Mouse (Mus musculus) neural tube, embryonic 11.5 days (tissue): ENCODE results near the gene Gm48551. TPM values are rescaled to one million over a fixed set of nuclear protein-coding genes. Genes with fewer than 3 reads are reported as not detected.

Source experiments
- ATAC-seq: fragments of 200-750 bp; cut with Nextera tagmentation; 2 replicates; pipeline ENCODE4 v1.8.0; 2017; ENCODE audit warnings: moderate number of reproducible peaks, mild to moderate bottlenecking, moderate TSS enrichment, moderate library complexity; ENCODE audit not compliant: insufficient read depth, low FRiP score, low TSS enrichment
- DNase-seq: peaks from one replicate; pipeline ENCODE4 v3.0.0-alpha.2; 2015; ENCODE audit warnings: low spot score
- H3K27ac ChIP-seq: fragments of 300-500 bp; sonication (generic); 2 replicates; pipeline ENCODE4 v1.5.1; 2014; ENCODE audit warnings: low read depth, mild to moderate bottlenecking, low read length
- H3K27me3 ChIP-seq: fragments of 300-500 bp; sonication (generic); 2 replicates; pipeline ENCODE4 v1.6.1; 2014; ENCODE audit warnings: mild to moderate bottlenecking, low read length, mixed read lengths; ENCODE audit not compliant: control insufficient read depth, insufficient read depth
- H3K36me3 ChIP-seq: fragments of 300-500 bp; sonication (generic); 2 replicates; pipeline ENCODE4 v1.6.1; 2014; ENCODE audit warnings: mild to moderate bottlenecking, low read length, moderate library complexity, mixed read lengths; ENCODE audit not compliant: control insufficient read depth, insufficient read depth
- H3K4me1 ChIP-seq: fragments of 300-500 bp; sonication (generic); 2 replicates; pipeline ENCODE4 v1.6.1; 2014; ENCODE audit warnings: low read length, mixed read lengths; ENCODE audit not compliant: control insufficient read depth, insufficient read depth
- H3K4me2 ChIP-seq: fragments of 300-500 bp; sonication (generic); 2 replicates; pipeline ENCODE4 v1.6.1; 2014; ENCODE audit warnings: low read depth, mild to moderate bottlenecking, moderate library complexity
- H3K4me3 ChIP-seq: fragments of 300-500 bp; sonication (generic); 2 replicates; pipeline ENCODE4 v1.5.1; 2014; ENCODE audit warnings: low read depth, low read length
- H3K9ac ChIP-seq: fragments of 300-500 bp; sonication (generic); 2 replicates; pipeline ENCODE4 v1.6.1; 2014; ENCODE audit warnings: mild to moderate bottlenecking, low read length
- H3K9me3 ChIP-seq: fragments of 300-500 bp; sonication (generic); 2 replicates; pipeline ENCODE4 v1.6.1; 2016; ENCODE audit warnings: low read length; ENCODE audit not compliant: control insufficient read depth
- WGBS: fragments of 180-500 bp; shearing (Covaris S2); extraction: QIAGEN DNeasy Blood & Tissue Kit; methylation state at CpG from one replicate; pipeline ENCODE4 v1.1.7; 2014; 5-methylcytosine and 5-hydroxymethylcytosine counted together
- polyA plus RNA-seq: library from polyadenylated mRNA; unstranded; fragments of >200 nt; fragmentation: Nextera tagmentation; extraction: Ambion mirVana; gene quantifications from 2 replicates; pipeline ENCODE4 v1.2.1, GENCODE M21; 2014

The Gm48551 gene
- polyA plus RNA-seq, 1 experiment from 2014 or later, result 1.7 TPM

DNA sequence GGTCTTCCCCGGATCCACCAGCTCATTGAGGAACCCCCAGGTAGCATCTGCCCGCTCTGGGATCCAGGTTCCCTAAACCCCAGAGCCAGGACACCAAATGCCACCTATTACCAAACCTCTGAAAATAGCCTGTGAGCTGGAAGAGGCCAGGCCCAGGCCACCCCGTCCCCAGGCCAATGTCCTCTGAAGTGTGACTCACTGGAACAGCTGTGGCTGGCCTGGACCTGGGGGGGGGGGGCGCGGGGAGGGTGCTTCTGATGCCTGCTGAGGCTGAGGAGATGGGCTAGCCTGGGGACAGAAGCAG, 37.5 kb downstream of the Gm48551 start:
- Histone ChIP-seq H3K4me3 (no peak overlapping the region), H3K27me3 (peaks cover 34% of the 10 kb centered on the region), H3K27ac (no peak overlapping the region), H3K4me1 (peaks cover 16% of the 10 kb centered on the region), H3K36me3 (no peaks in the 10 kb centered on the region), H3K9me3 (no peaks in the 10 kb centered on the region), H3K4me2 (no peak overlapping the region), H3K9ac (no peak overlapping the region)
- WGBS, result 83% methylated on average over 5 of the region's 5 CpGs
- DNase-seq (peak; percentile 5), ATAC-seq (no peak)

DNA sequence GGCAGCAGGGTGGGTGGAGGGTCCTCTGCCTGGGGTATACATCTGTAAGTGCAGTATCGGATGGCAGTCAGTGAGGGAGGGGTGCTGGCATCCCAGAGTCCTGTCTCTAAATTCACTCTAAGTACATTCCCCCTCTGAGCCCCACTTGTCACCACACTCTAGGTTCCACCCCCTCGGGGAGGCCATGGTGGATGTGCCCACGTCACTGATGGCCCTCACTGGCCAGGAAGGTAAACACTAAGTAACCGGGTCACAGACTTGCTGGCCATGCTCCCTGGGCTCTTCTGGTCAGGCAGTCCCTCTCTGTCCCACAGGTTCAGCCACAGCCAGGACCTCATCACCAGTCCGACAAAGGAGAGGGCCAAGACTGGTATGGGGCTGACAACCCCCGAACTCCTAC, 37.9 kb downstream of the Gm48551 start:
- peaks cover 39% of the 10 kb centered on the region for H3K27me3 ChIP-seq
- no peaks in the 10 kb centered on the region for H3K9me3 ChIP-seq
- H3K9ac ChIP-seq, result no peak overlapping the region
- H3K36me3 ChIP-seq, result no peaks in the 10 kb centered on the region
- ATAC-seq, result no peak
- WGBS, result 81% methylated on average over 6 of the region's 6 CpGs
- peaks cover 16% of the 10 kb centered on the region for H3K4me1 ChIP-seq
- H3K4me2 ChIP-seq, result no peak overlapping the region
- DNase-seq, result peak; percentile 8
- H3K4me3 ChIP-seq, result no peak overlapping the region
- no peak overlapping the region for H3K27ac ChIP-seq

DNA sequence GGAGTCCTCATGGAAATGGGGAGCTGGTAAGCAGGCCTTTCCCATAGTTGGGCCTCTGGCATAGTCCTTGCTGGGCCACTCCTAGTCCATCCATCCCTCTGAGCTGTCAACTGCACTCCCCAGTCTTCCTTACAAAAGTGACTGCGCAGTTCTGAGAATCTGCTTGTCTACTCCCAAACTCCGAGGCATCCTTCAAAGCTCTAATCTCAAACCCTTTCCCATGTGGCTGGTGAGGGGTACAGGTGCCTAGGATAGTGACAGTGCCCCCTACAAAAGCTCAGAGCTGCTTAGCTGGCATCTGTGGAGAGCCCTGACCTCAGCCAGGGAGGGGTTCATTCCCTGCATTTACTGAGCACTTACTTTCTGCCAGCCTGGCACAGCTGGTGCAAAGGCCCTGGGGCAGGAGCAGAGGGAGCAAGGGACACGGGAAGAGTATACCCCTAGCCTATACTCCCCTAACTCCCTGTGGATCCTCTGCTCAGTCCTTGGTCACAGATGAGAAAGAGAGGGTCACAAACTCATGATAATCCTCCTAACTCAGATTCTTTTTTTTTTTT, 38.5 kb downstream of the Gm48551 start:
- no peak overlapping the region for H3K9ac ChIP-seq
- 79% methylated on average over 3 of the region's 3 CpGs for WGBS
- peaks cover 44% of the 10 kb centered on the region for H3K27me3 ChIP-seq
- H3K9me3 ChIP-seq, result no peaks in the 10 kb centered on the region
- DNase-seq (no peak), ATAC-seq (no peak)
- no peaks in the 10 kb centered on the region for H3K36me3 ChIP-seq
- no peak overlapping the region for H3K4me3 ChIP-seq
- H3K4me1 ChIP-seq, result peaks cover 17% of the 10 kb centered on the region
- H3K4me2 ChIP-seq, result no peak overlapping the region
- H3K27ac ChIP-seq, result no peak overlapping the region

DNA sequence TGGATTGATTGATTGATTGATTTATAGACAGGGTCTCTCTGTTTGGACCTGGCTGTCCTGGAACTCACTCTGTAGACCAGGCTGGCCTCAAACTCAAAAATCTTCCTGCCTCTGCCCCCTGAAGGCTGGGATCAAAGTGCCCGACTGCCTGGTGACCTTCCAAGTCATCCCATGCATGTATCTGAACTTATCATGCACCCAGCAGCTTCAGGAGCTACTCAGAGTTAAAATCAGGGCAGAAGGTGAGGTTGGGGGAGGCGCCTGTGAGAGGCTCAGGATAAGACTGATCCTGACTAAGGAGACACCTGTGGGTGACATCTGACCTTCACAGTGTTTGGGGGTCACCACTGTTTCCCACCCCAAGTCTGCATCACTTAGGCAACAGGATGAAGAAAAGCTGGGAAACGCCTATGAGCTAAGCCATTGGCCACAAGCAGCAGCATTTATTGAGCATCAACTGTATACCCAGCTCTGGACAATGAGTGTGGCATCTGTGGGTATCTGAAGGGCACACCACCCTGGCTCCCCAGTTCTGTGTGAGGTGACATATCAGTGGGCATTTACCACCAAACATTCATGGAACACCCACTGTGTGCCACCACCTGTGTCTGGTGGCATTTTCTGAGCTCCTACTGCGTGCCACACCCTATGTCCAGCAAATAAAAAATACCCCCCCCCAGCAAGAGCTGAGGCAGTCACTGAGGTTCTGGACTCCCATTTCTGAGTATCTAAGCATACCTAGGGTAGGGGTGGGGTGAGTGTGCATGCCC, 39.4 kb downstream of the Gm48551 start:
- no peak overlapping the region for H3K4me3 ChIP-seq
- ATAC-seq (no peak), DNase-seq (peak; percentile 7)
- 67% methylated on average over 4 of the region's 4 CpGs for WGBS
- H3K27me3 ChIP-seq, result peaks cover 53% of the 10 kb centered on the region
- no peak overlapping the region for H3K9ac ChIP-seq
- H3K4me1 ChIP-seq, result peaks cover 15% of the 10 kb centered on the region
- no peak overlapping the region for H3K4me2 ChIP-seq
- no peaks in the 10 kb centered on the region for H3K36me3 ChIP-seq
- no peaks in the 10 kb centered on the region for H3K9me3 ChIP-seq
- no peak overlapping the region for H3K27ac ChIP-seq

DNA sequence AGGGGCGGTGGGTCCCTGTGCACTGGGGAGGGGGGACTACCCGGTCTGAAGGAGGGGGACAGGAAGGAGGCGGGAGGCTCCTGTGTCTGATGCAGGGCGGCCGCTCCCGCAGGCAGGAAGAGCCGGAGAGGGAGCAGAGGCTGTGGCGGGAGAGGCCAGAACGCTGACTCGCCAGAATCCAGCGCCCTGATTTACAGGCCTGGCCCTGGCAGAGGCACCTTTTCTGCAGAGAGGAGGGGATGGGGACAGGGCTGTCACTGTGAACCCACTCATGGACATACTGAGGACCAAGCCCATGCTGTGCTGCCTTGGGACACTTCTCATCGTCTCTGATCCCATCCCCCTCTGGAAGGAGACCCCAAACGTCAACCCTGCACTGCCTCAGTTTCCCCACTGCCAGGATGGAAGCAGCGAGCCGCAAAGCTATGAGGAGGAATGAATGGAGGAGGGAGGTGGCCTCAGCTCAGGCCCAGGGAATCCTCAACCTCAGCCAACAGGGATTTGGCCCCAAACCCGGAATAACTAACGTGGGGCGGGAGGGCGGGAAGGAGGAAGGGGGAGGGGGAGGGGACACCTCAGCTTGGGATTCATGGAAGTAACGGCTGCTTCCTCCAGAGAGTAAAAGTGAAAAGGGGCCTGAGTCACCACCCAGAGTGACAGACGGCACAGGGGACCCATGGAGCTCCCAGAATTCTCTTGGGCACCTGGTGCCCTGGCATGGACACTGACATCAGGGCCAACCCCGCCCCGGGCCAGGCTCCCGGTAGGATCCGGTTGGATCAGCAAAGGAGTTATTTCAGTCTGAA, 40.2 kb downstream of the Gm48551 start:
- DNase-seq (peak; percentile 9), ATAC-seq (no peak)
- Histone ChIP-seq H3K27me3 (peaks cover 60% of the 10 kb centered on the region), H3K27ac (no peak overlapping the region), H3K4me1 (peaks cover 11% of the 10 kb centered on the region), H3K36me3 (no peaks in the 10 kb centered on the region), H3K4me3 (no peak overlapping the region), H3K4me2 (no peak overlapping the region), H3K9ac (0 out of 2 replicates have a peak overlapping the region, but pooled peaks have one; percentile 15), H3K9me3 (no peaks in the 10 kb centered on the region)
- WGBS, result 4% methylated on average over 25 of the region's 25 CpGs

DNA sequence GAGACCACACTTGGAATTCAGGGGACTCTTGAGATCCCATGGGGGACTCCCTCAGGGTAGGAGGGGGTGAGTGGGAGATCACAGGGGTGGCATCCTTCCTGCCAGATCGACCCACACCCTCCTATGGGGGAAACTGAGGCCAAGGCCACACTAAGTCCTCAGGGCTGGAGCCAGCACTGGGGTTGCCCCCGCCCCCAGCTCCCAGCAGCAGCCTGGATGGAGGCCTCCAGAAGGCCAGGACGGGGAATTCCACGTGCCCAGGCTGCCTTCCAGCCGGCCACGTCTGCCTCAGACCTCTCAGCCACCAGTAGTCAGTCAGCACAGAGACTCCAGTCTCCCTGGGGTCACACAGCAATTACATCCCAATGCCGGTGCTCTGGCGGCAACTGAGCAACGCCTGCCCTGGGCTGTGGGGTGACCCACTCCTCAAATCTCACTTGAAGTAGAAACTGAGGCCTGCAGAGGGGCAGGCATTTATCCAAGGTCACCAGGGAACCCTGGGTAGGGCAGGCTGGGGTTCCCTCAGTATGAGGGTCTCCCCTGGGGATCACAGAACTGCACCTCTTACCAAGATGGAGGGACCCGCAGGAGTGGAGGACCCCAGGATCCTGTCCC, 41.1 kb downstream of the Gm48551 start:
- Histone ChIP-seq H3K27me3 (peaks cover 60% of the 10 kb centered on the region), H3K4me1 (peaks cover 14% of the 10 kb centered on the region), H3K4me3 (no peak overlapping the region), H3K4me2 (no peak overlapping the region), H3K9me3 (no peaks in the 10 kb centered on the region), H3K36me3 (no peaks in the 10 kb centered on the region), H3K9ac (no peak overlapping the region), H3K27ac (no peak overlapping the region)
- 20% methylated on average over 9 of the region's 10 CpGs for WGBS
- peak; percentile 12 for DNase-seq
- no peak for ATAC-seq

DNA sequence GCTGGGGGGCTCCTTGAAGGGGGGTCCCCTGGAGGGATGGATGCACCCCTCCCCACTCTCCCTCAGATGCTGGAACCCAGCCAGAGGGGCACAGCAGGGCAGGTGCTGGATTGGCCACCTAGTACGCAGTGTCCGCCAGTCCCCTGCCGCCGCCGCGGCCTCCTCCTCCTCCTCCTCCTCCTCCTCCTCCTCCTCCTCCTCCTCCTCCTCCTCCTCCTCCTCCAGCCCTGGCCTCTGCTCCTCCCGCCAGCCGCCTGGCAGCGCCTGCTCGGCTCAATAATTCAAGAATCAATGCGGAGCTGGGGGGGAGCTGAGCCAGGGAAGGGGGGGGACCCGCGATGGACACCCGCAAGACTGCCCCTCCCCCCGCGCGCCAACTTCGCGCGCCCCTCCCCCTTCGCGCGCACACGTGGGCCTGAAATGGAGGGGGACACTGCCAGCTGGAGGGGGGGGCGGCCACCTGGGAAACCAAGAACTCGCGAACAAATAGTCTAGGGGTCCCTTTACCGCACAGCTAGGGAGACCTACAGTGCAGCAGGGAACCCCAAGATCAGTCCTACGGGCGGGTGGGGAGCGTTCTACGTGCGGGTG, 41.9 kb downstream of the Gm48551 start:
- ATAC-seq (no peak), DNase-seq (peak; percentile 12)
- Histone ChIP-seq H3K27ac (no peak overlapping the region), H3K4me3 (peak overlapping the region; percentile 31), H3K4me1 (peaks cover 14% of the 10 kb centered on the region), H3K27me3 (peaks cover 60% of the 10 kb centered on the region), H3K4me2 (peak overlapping the region; percentile 44), H3K9me3 (no peaks in the 10 kb centered on the region), H3K9ac (peak overlapping the region; percentile 44; the same call in 1 of the 2 replicates), H3K36me3 (no peaks in the 10 kb centered on the region)
- 3% methylated on average over 15 of the region's 33 CpGs for whole genome bisulfite sequencing

DNA sequence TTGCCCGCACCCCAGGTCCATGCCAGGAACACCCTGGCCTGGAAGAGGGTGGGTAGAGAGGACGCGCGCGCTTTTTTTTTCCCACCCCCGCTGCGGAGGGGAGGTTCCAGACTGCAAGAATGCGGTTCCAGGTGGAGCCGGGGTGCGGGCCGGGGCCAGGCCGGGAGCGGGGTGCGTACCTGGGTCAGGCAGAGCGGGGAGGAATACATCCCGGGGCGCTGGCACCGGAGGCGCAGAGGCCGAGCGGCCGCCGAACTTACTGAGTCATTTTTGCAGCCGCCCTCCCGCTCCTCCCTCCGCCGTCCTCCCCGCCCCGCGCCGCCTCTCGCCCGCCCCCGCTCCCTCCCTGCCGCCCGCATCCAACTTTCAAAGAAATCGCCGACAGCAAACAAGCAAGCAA, 42.6 kb downstream of the Gm48551 start:
- ATAC-seq (no peak), DNase-seq (peak; percentile 7)
- under 1% methylated on average over 35 of the region's 38 CpGs for WGBS
- Histone ChIP-seq H3K9me3 (no peaks in the 10 kb centered on the region), H3K27me3 (peaks cover 63% of the 10 kb centered on the region), H3K27ac (no peak overlapping the region), H3K36me3 (no peaks in the 10 kb centered on the region), H3K4me3 (peak overlapping the region; percentile 31), H3K4me2 (peak overlapping the region; percentile 44), H3K9ac (peak overlapping the region; percentile 44), H3K4me1 (peaks cover 14% of the 10 kb centered on the region)
